Mouse (Mus musculus) midbrain, embryonic 11.5 days (tissue): ENCODE data around the gene Olfr1259. TPM values are rescaled to one million over a fixed set of nuclear protein-coding genes. Genes with fewer than 3 reads are reported as not detected.
"Not testable (repeated sequence)": the region's sequence is repeated elsewhere in the genome, so short reads cannot be mapped to it uniquely, and the experiment has no call there.

Source experiments
- ATAC-seq: fragments of 200-750 bp; cut with Nextera tagmentation; 2 replicates; pipeline ENCODE4 v1.8.0; 2017; ENCODE audit warnings: moderate TSS enrichment, moderate library complexity; ENCODE audit not compliant: low FRiP score
- DNase-seq: peaks from one replicate; pipeline ENCODE4 v3.0.0; 2015; ENCODE audit warnings: low spot score; ENCODE audit errors: missing footprints
- H3K27ac ChIP-seq: fragments of 300-500 bp; sonication (generic); 2 replicates; pipeline ENCODE4 v1.5.1; 2014; ENCODE audit warnings: low read depth, low read length
- H3K27me3 ChIP-seq: fragments of 300-500 bp; sonication (generic); 2 replicates; pipeline ENCODE4 v1.6.1; 2014; ENCODE audit warnings: mild to moderate bottlenecking, low read length, moderate library complexity, mixed read lengths; ENCODE audit not compliant: control insufficient read depth, insufficient read depth
- H3K36me3 ChIP-seq: fragments of 300-500 bp; sonication (generic); 2 replicates; pipeline ENCODE4 v1.6.1; 2014; ENCODE audit warnings: mild to moderate bottlenecking, low read length, moderate library complexity, mixed read lengths; ENCODE audit not compliant: control insufficient read depth, insufficient read depth
- H3K4me1 ChIP-seq: fragments of 300-500 bp; sonication (generic); 2 replicates; pipeline ENCODE4 v1.6.1; 2014; ENCODE audit warnings: low read length; ENCODE audit not compliant: control insufficient read depth, insufficient read depth
- H3K4me2 ChIP-seq: fragments of 300-500 bp; sonication (generic); 2 replicates; pipeline ENCODE4 v1.6.1; 2014; ENCODE audit warnings: mild to moderate bottlenecking, moderate library complexity
- H3K4me3 ChIP-seq: fragments of 300-500 bp; sonication (generic); 2 replicates; pipeline ENCODE4 v1.5.1; 2014; ENCODE audit warnings: low read depth, low read length
- H3K9ac ChIP-seq: fragments of 300-500 bp; sonication (generic); 2 replicates; pipeline ENCODE4 v1.6.1; 2014; ENCODE audit warnings: low read length
- H3K9me3 ChIP-seq: fragments of 300-500 bp; sonication (generic); 2 replicates; pipeline ENCODE4 v1.6.1; 2016; ENCODE audit warnings: low read length; ENCODE audit not compliant: control insufficient read depth
- WGBS: fragments of 180-500 bp; shearing (Covaris S2); extraction: QIAGEN DNeasy Blood & Tissue Kit; methylation state at CpG from one replicate; pipeline ENCODE4 v1.1.7; 2014; 5-methylcytosine and 5-hydroxymethylcytosine counted together
- polyA plus RNA-seq: library from polyadenylated mRNA; unstranded; fragments of >200 nt; fragmentation: Nextera tagmentation; extraction: Ambion mirVana; gene quantifications from 2 replicates; pipeline ENCODE4 v1.2.1, GENCODE M21; 2014

Gene Olfr1259
- not detected in 2 replicates for polyA plus RNA-seq

- no peaks in the 10 kb centered on the region for H3K9me3 ChIP-seq
- no peak within 1 kb of the TSS for H3K27ac ChIP-seq
- H3K4me1 ChIP-seq, result no peaks in the 10 kb centered on the region
- no peak within 1 kb of the TSS for H3K4me2 ChIP-seq
- no peaks in the 10 kb centered on the region for H3K36me3 ChIP-seq
- DNase-seq (no peak), ATAC-seq (no peak)
- 88% methylated on average over 5 of the region's 5 CpGs for WGBS
- H3K27me3 ChIP-seq, result no peaks in the 10 kb centered on the region
- no peak within 1 kb of the TSS for H3K9ac ChIP-seq
- no peak within 1 kb of the TSS for H3K4me3 ChIP-seq
Measured at GRCm38 (mm10) chr2:89948564-89948963, at the start of gene Olfr1259. TSS of gene Olfr1259 (minus strand) at chr2:89948664.

DNA sequence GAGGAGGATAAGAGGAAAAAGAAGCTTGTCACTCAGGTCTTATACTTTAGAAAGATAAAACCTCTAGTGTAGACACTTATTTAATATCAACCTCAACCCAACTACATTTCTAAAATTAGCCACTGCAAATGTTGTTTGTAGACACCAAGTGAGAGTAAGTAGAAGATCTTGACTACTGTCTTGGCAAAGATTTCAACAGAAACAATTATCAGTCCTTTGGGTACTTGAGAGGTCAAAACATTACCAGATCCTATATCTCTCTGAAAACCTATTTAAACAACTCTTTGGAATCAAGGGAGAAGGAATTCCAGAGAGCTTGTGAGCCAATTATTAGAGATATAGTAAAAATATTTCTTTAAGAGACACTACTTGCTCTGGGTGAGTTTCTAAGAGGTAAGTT is 42.5 kb upstream of the Olfr1259 start, which contains the start of gene Olfr1261:
Olfr1261 (plus strand) TSS at position 301 of the 400 bp plus-strand sequence.
- Histone ChIP-seq H3K9ac (no peak within 1 kb of the TSS), H3K4me3 (no peak within 1 kb of the TSS), H3K27me3 (no peaks in the 10 kb centered on the region), H3K36me3 (no peaks in the 10 kb centered on the region), H3K4me2 (no peak within 1 kb of the TSS), H3K4me1 (no peaks in the 10 kb centered on the region), H3K27ac (no peak within 1 kb of the TSS), H3K9me3 (no peaks in the 10 kb centered on the region)
- DNase-seq (no peak), ATAC-seq (no peak)

DNA sequence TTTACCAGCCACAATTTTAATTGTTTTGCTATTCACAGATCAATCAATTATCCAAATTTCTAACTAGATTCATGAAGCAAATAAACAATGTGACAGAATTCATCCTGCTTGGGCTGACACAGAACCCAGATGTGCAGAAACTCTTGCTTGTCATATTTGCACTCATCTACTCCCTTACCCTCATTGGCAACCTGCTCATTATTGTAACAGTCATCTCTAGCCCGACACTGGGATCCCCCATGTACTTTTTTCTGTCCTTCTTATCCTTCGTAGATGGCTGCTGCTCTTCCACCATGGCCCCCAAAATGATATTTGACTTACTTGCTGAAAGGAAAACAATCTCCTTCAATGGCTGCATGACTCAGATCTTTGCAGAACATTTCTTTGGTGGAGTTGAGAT is 29.2 kb upstream of the Olfr1259 start:
- no peak for ATAC-seq
- Histone ChIP-seq H3K9ac (no peak overlapping the region), H3K9me3 (no peaks in the 10 kb centered on the region), H3K27ac (no peak overlapping the region), H3K27me3 (no peaks in the 10 kb centered on the region), H3K4me1 (no peaks in the 10 kb centered on the region), H3K4me3 (no peak overlapping the region), H3K36me3 (no peaks in the 10 kb centered on the region), H3K4me2 (no peak overlapping the region)
- WGBS, result 87% methylated on average over 2 of the region's 2 CpGs
- DNase-seq, result no peak

- no peak for DNase-seq
- H3K4me3 ChIP-seq, result no peak within 1 kb of the TSS
- H3K4me2 ChIP-seq, result no peak within 1 kb of the TSS
- no peaks in the 10 kb centered on the region for H3K4me1 ChIP-seq
- no peaks in the 10 kb centered on the region for H3K27me3 ChIP-seq
- 77% methylated on average over 2 of the region's 2 CpGs for WGBS
- H3K9me3 ChIP-seq, result no peaks in the 10 kb centered on the region
- H3K9ac ChIP-seq, result no peak within 1 kb of the TSS
- no peaks in the 10 kb centered on the region for H3K36me3 ChIP-seq
- no peak for ATAC-seq
- H3K27ac ChIP-seq, result no peak within 1 kb of the TSS
Measured at GRCm38 (mm10) chr2:89974184-89974583, 25.7 kb upstream of the Olfr1259 start, which contains the start of gene Olfr1260. TSS of gene Olfr1260 (plus strand) at chr2:89974340.

DNA sequence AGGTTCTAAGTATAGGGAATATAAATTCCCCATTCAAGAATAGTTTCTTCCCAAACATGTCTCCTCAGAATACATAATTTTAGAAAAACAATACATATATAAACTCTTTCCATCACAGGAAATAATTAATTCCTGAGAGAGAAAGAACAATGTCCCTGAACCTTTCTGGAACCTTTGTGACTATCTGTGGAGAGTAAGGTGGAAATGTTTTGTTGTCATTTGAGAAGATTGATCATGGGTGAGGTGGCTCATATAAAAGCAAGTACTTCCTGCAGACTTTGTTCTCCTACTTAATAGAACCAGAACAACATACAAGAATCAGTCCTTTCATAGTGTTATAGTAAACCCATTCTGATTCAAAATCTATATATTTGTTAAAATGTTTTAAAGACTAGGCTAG is 21.5 kb downstream of the Olfr1259 start, which contains the start of gene Olfr1258:
Olfr1258 (plus strand) TSS at position 301 of the 400 bp plus-strand sequence.
- Histone ChIP-seq H3K27ac (no peak within 1 kb of the TSS), H3K27me3 (no peaks in the 10 kb centered on the region), H3K9ac (no peak within 1 kb of the TSS), H3K4me3 (no peak within 1 kb of the TSS), H3K4me2 (no peak within 1 kb of the TSS), H3K4me1 (no peaks in the 10 kb centered on the region), H3K9me3 (no peaks in the 10 kb centered on the region), H3K36me3 (no peaks in the 10 kb centered on the region)
- DNase-seq (no peak), ATAC-seq (no peak)

DNA sequence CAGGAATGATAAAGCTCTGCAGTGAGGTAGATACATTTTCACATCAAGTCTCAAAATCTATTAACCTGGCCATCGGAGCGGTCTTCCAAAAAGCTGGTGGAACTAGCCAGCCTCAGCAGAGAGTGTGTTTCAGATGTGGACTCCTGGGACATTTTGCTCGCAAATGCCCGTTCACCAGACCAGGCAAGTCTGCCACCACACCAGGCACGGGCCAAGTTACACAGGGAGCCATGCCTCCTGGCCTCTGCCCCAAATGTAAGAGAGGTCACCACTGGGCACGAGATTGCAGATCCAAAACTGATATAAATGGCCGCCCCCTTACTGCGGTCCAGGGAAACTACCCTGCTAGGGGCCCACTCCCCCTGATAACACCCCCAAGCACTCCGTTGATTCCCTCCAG is 35.8 kb downstream of the Olfr1259 start:
- not testable (repeated sequence) for H3K9ac ChIP-seq, ATAC-seq, H3K27me3 ChIP-seq, H3K9me3 ChIP-seq, H3K4me1 ChIP-seq, DNase-seq, H3K27ac ChIP-seq, H3K4me2 ChIP-seq, H3K4me3 ChIP-seq, H3K36me3 ChIP-seq
- 90% methylated on average over 9 of the region's 9 CpGs for WGBS

Other genes with a start within 250 kb of the Olfr1259 start
- not detected in 2 replicates for gene Olfr1252, start 223.7 kb downstream of the Olfr1259 start, polyA plus RNA-seq
- gene Olfr1253, start 191.6 kb downstream of the Olfr1259 start, polyA plus RNA-seq, result not detected in 2 replicates
- gene Olfr1254, start 155.0 kb downstream of the Olfr1259 start, polyA plus RNA-seq, result not detected in 2 replicates
- not detected in 2 replicates for gene Olfr1255, start 136.6 kb downstream of the Olfr1259 start, polyA plus RNA-seq
- not detected in 2 replicates for gene Olfr1256, start 107.1 kb downstream of the Olfr1259 start, polyA plus RNA-seq
- not detected in 2 replicates for gene Olfr48, start 100.5 kb downstream of the Olfr1259 start, polyA plus RNA-seq
- gene Olfr1257, start 70.2 kb downstream of the Olfr1259 start, polyA plus RNA-seq, result not detected in 2 replicates
- gene Olfr1258, start 21.4 kb downstream of the Olfr1259 start, polyA plus RNA-seq, result not detected in 2 replicates
- not detected in 2 replicates for gene Olfr1260, start 25.7 kb upstream of the Olfr1259 start, polyA plus RNA-seq
- not detected in 2 replicates for gene Olfr1261, start 42.6 kb upstream of the Olfr1259 start, polyA plus RNA-seq
- not detected in 2 replicates for gene Olfr1262, start 51.5 kb upstream of the Olfr1259 start, polyA plus RNA-seq
- not detected in 2 replicates for gene Olfr1263, start 63.5 kb upstream of the Olfr1259 start, polyA plus RNA-seq
- gene Olfr1264, start 76.9 kb upstream of the Olfr1259 start, polyA plus RNA-seq, result not detected in 2 replicates
- gene Olfr1265, start 86.7 kb upstream of the Olfr1259 start, polyA plus RNA-seq, result not detected in 2 replicates
- not detected in 2 replicates for gene Olfr140, start 114.9 kb upstream of the Olfr1259 start, polyA plus RNA-seq
- gene Olfr1269, start 172.7 kb upstream of the Olfr1259 start, polyA plus RNA-seq, result not detected in 2 replicates
- gene Olfr32, start 193.6 kb upstream of the Olfr1259 start, polyA plus RNA-seq, result not detected in 2 replicates
- not detected in 2 replicates for gene Olfr1270, start 204.4 kb upstream of the Olfr1259 start, polyA plus RNA-seq